ENCODE assay signal across 11 mouse cellular contexts in the genomic region with DNA sequence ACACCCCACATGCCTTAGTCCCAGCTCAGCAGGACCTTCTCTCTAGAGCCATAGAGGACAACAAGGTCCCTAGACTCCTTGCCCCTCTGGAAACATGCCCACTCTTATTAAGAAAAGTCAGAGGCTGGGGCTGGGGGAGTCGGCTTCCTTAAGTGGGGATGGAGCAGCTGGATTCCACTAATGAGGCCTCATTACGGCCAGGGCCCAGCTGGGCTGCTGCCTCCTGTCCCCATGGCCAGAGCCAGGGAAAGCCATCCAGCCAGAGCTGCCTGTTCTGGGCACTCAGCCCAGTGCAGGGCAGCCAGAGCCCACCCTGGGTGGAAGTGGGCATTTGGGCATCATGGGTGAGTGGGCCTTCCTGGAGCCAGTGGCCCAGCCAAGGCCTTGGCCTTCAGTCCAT. TPM values are rescaled to one million over a fixed set of nuclear protein-coding genes. Genes with fewer than 3 reads are reported as not detected.
DNase-seq lines count a peak whose midpoint lies in the region; ATAC-seq and TF ChIP-seq lines count a peak whose summit lies in the region.
"Had no signal": no experiment of that assay in that cellular context is flagged by ENCODE, and none has a peak within 500 bp of the region (broad histone marks: within the 10 kb centered on the region; RNA-seq: fewer than 3 reads in every experiment).

No protein-coding gene starts in this region.

- TF ChIP-seq CTCF in stomach, postnatal 0 days (IDR thresholded peaks at IDR 0.05; ENCODE audit: low read depth), result no peak

- H3K27me3 ChIP-seq in stomach, embryonic 15.5 days (replicated peaks), result no peaks in the 10 kb centered on the region
- H3K27me3 ChIP-seq in stomach, postnatal 0 days (ENCODE audit: control insufficient read depth, insufficient read depth, low read length), result no peaks in the 10 kb centered on the region

- no peaks in the 10 kb centered on the region for H3K9me3 ChIP-seq in stomach, embryonic 15.5 days
- no peaks in the 10 kb centered on the region for H3K9me3 ChIP-seq in stomach, postnatal 0 days (ENCODE audit: control insufficient read depth, low read length)

- no peak overlapping the region for H3K4me3 ChIP-seq in stomach, embryonic 15.5 days (replicated peaks)
- H3K4me3 ChIP-seq in stomach, postnatal 0 days (ENCODE audit: low read depth, low read length), result no peak overlapping the region
- H3K4me3 ChIP-seq: left cerebral cortex, adult 2 months had no signal

- intact Hi-C loops in left cerebral cortex, postnatal 14 days (cut with DNase I), result no loop called here

- no peaks in the 10 kb centered on the region for H3K4me1 ChIP-seq in stomach, embryonic 15.5 days
- H3K4me1 ChIP-seq in stomach, postnatal 0 days (replicated peaks; ENCODE audit: control insufficient read depth, insufficient read depth), result no peaks in the 10 kb centered on the region

- H3K4me2 ChIP-seq in stomach, embryonic 15.5 days, result no peak overlapping the region
- H3K4me2 ChIP-seq in stomach, postnatal 0 days (replicated peaks; ENCODE audit: low read depth), result no peak overlapping the region

- H3K27ac ChIP-seq in stomach, embryonic 15.5 days, result peak overlapping the region; percentile 67
- H3K27ac ChIP-seq in stomach, postnatal 0 days (replicated peaks), result no peak overlapping the region
- H3K27ac ChIP-seq: left cerebral cortex, adult 2 months had no signal

- peak; percentile 54 for DNase-seq in cerebellum, adult 11-12 months
- no peak for DNase-seq in cerebellum, postnatal 36 days
- peak; percentile 45 to 51 for DNase-seq in left cerebral cortex, postnatal 14 days (ENCODE audit: low spot score in 2 of 2)
- no peak for DNase-seq in left cerebral cortex, adult 18-20 months (ENCODE audit: low spot score in 2 of 2)
- DNase-seq in stomach, postnatal 0 days (ENCODE audit: low spot score), result no peak
- no peak for DNase-seq in urinary bladder, postnatal 10 days (ENCODE audit: low spot score)
- no peak for DNase-seq in T-cell, adult 2 months (ENCODE audit: low spot score)
- DNase-seq: adrenal gland, postnatal 25 days; heart, postnatal 36 days had no signal

- TF ChIP-seq EP300 in stomach, postnatal 0 days (optimal IDR thresholded peaks at IDR 0.05), result no peak

- no peak for ATAC-seq in stomach, embryonic 15.5 days (ENCODE audit: insufficient read depth, low FRiP score, low read depth)
- ATAC-seq in stomach, postnatal 0 days (ENCODE audit: low FRiP score, low TSS enrichment), result no peak

- no peak overlapping the region for H3K9ac ChIP-seq in stomach, embryonic 15.5 days
- no peak overlapping the region for H3K9ac ChIP-seq in stomach, postnatal 0 days (ENCODE audit: low read length)

- WGBS in stomach, embryonic 15.5 days, result 53% methylated on average over 2 of the region's 2 CpGs
- 61% methylated on average over 2 of the region's 2 CpGs for WGBS in stomach, postnatal 0 days

- no peaks in the 10 kb centered on the region for H3K36me3 ChIP-seq in stomach, embryonic 15.5 days
- peaks cover 6% of the 10 kb centered on the region for H3K36me3 ChIP-seq in stomach, postnatal 0 days (ENCODE audit: control insufficient read depth, insufficient read depth, low read length)

RNA-seq across cellular contexts. Expression of a gene that starts 12.7 kb away (rescaled TPM):
- 10 to 100 TPM; 32.4 to 33.5 TPM for total RNA-seq in left cerebral cortex, postnatal 14 days (2021)
- 10 to 100 TPM; 35.9 to 36.3 TPM for total RNA-seq in left cerebral cortex, adult 18-20 months (2021)
- polyA plus RNA-seq in stomach, embryonic 15.5 days (2015; fragmentation: Nextera tagmentation; extraction: Ambion mirVana), result 14.2 and 15.0 TPM in 2 replicates
- polyA plus RNA-seq in stomach, postnatal 0 days (2015; fragmentation: Nextera tagmentation; extraction: Ambion mirVana), result 20.6 and 25.2 TPM in 2 replicates

RNA-seq across cellular contexts. Expression of a gene that starts 25.3 kb away (rescaled TPM):
- total RNA-seq in left cerebral cortex, postnatal 14 days (2021), result 1 to 10 TPM; 2.1 to 2.8 TPM
- under 1 TPM; 0.37 to 0.84 TPM for total RNA-seq in left cerebral cortex, adult 18-20 months (2021)
- 0.94 and 2.3 TPM in 2 replicates for polyA plus RNA-seq in stomach, embryonic 15.5 days (2015; fragmentation: Nextera tagmentation; extraction: Ambion mirVana)
- 0.33 and 0.41 TPM in 2 replicates for polyA plus RNA-seq in stomach, postnatal 0 days (2015; fragmentation: Nextera tagmentation; extraction: Ambion mirVana)

RNA-seq across cellular contexts. Expression of a gene that starts 36.3 kb away (rescaled TPM):
- 100 to 1,000 TPM; 136 to 144 TPM for total RNA-seq in left cerebral cortex, postnatal 14 days (2021)
- 10 to 100 TPM; 82.6 to 89.3 TPM for total RNA-seq in left cerebral cortex, adult 18-20 months (2021)
- polyA plus RNA-seq in stomach, embryonic 15.5 days (2015; fragmentation: Nextera tagmentation; extraction: Ambion mirVana), result 16.6 and 17.9 TPM in 2 replicates
- 11.9 and 12.1 TPM in 2 replicates for polyA plus RNA-seq in stomach, postnatal 0 days (2015; fragmentation: Nextera tagmentation; extraction: Ambion mirVana)

RNA-seq across cellular contexts. Expression of a gene that starts 40.1 kb away (rescaled TPM):
- total RNA-seq in left cerebral cortex, postnatal 14 days (2021), result 100 to 1,000 TPM; 486 to 488 TPM
- total RNA-seq in left cerebral cortex, adult 18-20 months (2021), result 100 to 1,000 TPM; 421 to 464 TPM
- polyA plus RNA-seq in stomach, embryonic 15.5 days (2015; fragmentation: Nextera tagmentation; extraction: Ambion mirVana), result 214 and 232 TPM in 2 replicates
- 242 and 249 TPM in 2 replicates for polyA plus RNA-seq in stomach, postnatal 0 days (2015; fragmentation: Nextera tagmentation; extraction: Ambion mirVana)

RNA-seq across cellular contexts. Expression of a gene that starts 44.8 kb away (rescaled TPM):
- 1 to 10 TPM; 9.0 to 9.1 TPM for total RNA-seq in left cerebral cortex, postnatal 14 days (2021)
- 1 to 10 TPM; 9.2 to 9.8 TPM for total RNA-seq in left cerebral cortex, adult 18-20 months (2021)
- polyA plus RNA-seq in stomach, embryonic 15.5 days (2015; fragmentation: Nextera tagmentation; extraction: Ambion mirVana), result 16.6 and 16.7 TPM in 2 replicates
- 8.1 and 8.6 TPM in 2 replicates for polyA plus RNA-seq in stomach, postnatal 0 days (2015; fragmentation: Nextera tagmentation; extraction: Ambion mirVana)

Comparison
In these comparisons a context has a peak if more than half of its experiments do, and no peak if none do; other contexts are left out.
1. DNase-seq: peak in cerebellum, adult 11-12 months (single experiment) and left cerebral cortex, postnatal 14 days (2 of 2); none in cerebellum, postnatal 36 days (0 of 2), left cerebral cortex, adult 18-20 months (0 of 2), stomach, postnatal 0 days (single experiment), urinary bladder, postnatal 10 days (single experiment) and T-cell, adult 2 months (single experiment).